Mouse (Mus musculus) lung, postnatal 14 days (tissue): ENCODE data around the gene Spi1.
A peak's percentile ranks its signal among the peaks of the same experiment; 100 is the strongest.
"Not testable (repeated sequence)": the region's sequence is repeated elsewhere in the genome, so short reads cannot be mapped to it uniquely, and the experiment has no call there.

Experiments
- DNase-seq: peaks from one replicate; pipeline ENCODE4 v3.0.0; 2021

Spi1 gene

GRCm38 (mm10) chr2:91097015-91097414 is 14.8 kb downstream of the Spi1 start:
- DNase-seq: no peak

- DNase-seq: peak; percentile 50
Measured at GRCm38 (mm10) chr2:91098156-91098555, 16.0 kb downstream of the Spi1 start.

DNA sequence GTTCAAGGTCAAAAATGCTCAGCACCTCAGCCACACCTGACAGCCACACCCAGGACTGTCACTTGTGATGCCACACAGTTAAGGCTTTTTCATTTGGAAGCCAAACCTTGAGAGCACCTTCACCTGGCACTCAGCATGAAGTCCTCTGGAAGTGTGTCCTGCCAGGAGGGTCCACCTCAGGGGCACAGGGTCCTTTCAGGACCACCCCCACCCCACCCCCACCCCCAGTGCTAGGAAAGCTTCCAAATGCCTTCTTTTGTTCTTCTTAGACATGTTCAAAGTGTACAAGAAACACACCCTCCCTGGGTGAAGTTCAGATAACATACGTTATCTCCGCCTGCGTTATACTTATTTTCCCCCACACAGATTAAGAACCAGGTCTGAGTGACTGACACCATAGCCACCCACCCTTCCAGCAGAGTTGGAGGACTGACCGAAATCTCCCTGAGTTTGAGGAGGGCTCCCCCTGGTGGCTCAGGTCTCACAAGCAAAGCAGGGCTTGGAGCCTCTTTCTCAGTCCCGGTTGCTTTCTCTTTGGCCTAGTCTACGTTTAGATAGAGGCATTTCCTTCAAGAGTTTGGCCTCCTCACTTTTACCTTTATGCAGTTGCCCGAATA is 19.0 kb downstream of the Spi1 start:
- peak; percentile 98 for DNase-seq

- DNase-seq: no peak
Measured at GRCm38 (mm10) chr2:91108156-91108555, 26.0 kb downstream of the Spi1 start.

- DNase-seq: no peak
Measured at GRCm38 (mm10) chr2:91109241-91109640, 27.1 kb downstream of the Spi1 start.

- DNase-seq: peak; percentile 35
Measured at GRCm38 (mm10) chr2:91109807-91110385, 27.7 kb downstream of the Spi1 start.

GRCm38 (mm10) chr2:91110429-91110828 is 28.2 kb downstream of the Spi1 start:
- DNase-seq: no peak

GRCm38 (mm10) chr2:91111832-91112231 is 29.6 kb downstream of the Spi1 start:
- not testable (repeated sequence) for DNase-seq

- DNase-seq: peak; percentile 41
Measured at GRCm38 (mm10) chr2:91112491-91112890, 30.3 kb downstream of the Spi1 start.

DNA sequence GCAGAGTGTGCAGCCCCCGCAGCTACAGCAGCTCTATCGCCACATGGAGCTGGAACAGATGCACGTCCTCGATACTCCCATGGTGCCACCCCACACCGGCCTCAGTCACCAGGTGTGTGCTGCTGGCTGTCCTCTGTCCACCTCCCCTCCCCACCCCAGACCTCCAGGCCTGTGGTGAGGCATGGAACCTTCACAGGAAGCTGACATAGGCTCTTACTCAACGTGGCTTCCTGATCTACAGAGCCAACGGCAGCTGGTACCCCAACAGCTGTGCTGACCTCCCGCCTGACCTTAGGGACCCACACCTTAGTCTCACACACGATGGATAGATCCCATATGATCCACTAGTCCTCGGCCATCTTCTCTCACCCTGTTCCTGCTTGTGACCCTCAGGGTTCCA is 31.1 kb downstream of the Spi1 start:
- DNase-seq: no peak

- DNase-seq: no peak
Measured at GRCm38 (mm10) chr2:91113852-91114251, 31.7 kb downstream of the Spi1 start.

- peak; percentile 100 for DNase-seq
Measured at GRCm38 (mm10) chr2:91114781-91115577, 32.8 kb downstream of the Spi1 start.

GRCm38 (mm10) chr2:91115578-91115970 is 33.4 kb downstream of the Spi1 start:
- no peak for DNase-seq

- no peak for DNase-seq
Measured at GRCm38 (mm10) chr2:91116842-91117241, 34.7 kb downstream of the Spi1 start.

DNA sequence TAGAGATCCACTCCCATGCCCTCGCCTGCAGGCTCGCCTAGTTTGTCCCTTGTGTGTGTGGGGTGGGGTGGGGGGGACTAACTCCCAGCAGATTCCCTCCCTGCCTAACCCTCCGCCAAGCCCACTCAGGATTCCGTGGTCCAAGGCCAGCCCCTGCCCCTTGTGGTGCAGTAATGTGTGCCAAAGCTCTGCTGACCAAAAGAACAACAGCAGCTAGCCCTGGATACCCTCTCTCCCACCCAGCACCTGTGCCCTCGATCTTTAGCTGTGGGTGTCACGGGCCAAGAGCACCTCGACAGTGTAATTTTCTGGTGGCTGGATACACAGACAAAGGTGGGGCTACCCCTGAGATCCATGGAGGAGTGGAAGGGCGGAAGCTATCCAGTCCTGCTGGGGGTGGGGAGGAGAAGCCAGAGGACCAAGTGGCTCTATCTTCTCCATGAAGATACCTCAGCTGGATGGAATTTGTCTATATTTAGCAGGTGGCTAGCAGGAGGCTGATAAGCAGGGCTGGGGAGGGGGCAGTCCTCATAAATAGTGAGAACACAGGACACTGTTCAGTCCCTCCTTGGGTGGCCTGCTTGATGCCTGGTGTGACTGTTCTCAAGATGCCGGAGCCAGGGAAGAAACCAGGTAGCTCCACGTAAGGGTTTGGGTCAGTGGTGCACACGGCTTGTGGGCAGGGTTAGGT is 35.5 kb downstream of the Spi1 start, which contains the start of gene Mybpc3:
Gene Mybpc3 (plus strand): TSS at position 560 of the 691 bp plus-strand sequence.
- no peak for DNase-seq

DNA sequence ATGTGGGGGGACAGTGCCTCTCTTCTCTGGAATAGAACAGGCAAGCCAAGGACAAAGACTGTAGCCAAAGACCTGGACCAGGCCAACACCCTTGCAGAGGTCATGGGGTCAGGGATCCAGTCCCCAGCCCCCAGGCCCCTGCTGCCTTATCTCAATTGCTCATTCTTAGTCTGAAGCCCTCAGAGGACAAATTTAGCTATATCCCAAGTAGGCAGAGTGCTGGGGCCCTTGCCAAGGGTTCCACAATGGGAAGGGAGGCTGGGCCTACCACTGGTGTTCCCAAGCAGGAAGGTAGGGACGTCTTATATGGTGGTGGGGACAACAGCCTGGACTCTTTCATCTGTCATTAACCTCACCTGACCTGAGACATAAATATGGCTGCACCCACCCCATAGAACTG is 36.5 kb downstream of the Spi1 start:
- DNase-seq: no peak

DNA sequence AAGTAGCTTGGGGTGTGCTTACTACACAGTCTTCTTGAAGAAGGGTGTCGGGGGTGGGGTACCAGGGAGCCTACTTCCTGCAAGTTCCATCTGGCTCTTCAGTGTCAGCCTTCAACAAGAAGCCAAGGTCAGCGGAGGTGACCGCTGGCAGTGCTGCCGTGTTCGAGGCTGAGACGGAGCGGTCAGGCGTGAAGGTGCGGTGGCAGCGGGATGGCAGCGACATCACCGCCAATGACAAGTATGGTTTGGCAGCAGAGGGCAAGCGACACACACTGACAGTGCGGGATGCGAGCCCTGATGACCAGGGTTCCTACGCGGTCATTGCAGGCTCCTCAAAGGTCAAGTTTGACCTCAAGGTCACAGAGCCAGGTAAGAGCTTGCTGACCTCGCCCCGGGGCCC is 36.9 kb downstream of the Spi1 start:
- no peak for DNase-seq

DNA sequence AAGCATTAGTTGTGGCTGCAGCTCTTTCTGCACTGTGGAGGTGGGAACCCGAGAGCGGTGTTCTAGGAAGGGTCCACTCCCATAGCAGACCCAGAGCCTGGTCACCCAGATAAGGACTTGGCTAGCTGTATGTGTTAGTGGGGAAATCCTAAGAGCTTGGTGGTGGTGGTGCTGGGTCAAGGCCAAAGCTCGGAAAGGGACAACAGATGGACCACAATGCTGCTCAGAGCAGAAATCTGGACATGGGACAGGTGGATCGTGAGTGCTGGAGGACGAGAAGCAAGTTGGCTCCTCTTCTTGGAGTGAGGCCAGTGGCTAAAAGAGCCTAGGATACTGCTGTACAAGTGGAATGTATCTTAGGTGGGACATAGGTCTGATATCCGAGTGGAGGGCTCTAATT is 37.4 kb downstream of the Spi1 start:
- DNase-seq: no peak

- DNase-seq: no peak
Measured at GRCm38 (mm10) chr2:91120261-91120671, 38.1 kb downstream of the Spi1 start.

DNA sequence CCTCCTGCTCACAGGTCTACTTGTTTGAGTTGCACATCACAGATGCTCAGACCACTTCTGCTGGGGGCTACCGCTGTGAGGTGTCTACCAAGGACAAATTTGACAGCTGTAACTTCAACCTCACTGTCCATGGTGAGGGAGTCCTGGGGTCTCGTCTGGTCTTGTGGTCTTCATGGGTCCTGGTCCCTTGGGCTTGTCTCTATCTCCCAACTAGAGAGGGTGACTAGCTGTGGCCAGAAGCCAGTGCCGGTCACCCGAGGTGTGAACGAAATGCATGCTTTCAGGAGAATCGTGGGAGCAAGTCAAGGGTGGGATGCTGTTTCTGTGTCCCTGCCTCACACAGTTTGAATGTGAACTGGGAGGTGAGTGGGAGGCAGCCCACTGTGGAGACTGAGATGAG is 38.8 kb downstream of the Spi1 start:
- no peak for DNase-seq

DNA sequence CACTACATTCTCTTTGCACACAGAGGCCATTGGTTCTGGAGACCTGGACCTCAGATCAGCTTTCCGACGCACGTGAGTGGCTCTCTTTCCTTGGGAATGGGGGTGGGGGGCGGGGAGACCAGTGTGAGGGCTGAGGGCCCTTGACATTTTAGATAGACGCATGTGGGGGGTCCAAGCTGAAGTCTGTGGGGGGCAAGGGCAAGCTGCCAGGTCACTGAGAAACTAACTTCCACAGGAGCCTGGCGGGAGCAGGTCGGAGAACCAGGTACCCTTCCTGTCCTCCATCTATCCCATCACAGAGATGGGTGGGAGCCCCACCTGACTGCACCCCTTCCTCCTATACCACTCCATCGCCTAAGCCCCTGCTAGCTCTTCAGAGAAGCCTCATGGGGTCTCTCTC is 39.3 kb downstream of the Spi1 start:
- DNase-seq: no peak

GRCm38 (mm10) chr2:91123521-91123920 is 41.3 kb downstream of the Spi1 start:
- DNase-seq: no peak

GRCm38 (mm10) chr2:91125101-91125500 is 42.9 kb downstream of the Spi1 start:
- DNase-seq: no peak

DNA sequence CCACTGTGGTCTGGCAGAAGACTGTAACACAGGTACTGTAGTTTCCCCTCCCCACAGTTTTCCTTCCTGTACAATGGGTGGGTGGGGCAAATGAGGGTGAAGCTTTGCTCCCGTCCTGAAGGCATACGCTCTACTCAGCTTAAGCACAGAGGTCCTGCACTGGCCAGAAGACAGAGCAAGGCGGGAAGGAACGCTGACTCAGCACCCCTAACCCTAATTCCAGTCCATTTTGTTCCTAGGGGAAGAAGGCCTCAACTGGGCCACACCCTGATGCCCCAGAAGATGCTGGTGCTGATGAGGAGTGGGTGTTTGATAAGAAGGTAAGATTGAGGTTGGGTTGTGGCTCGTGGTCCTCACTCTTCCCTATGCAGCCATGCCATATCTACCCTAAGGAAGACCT is 46.6 kb downstream of the Spi1 start:
- no peak for DNase-seq
